Mouse (Mus musculus): Measurements from ENCODE around the gene Pbp2. TPM values are rescaled to one million over a fixed set of nuclear protein-coding genes. Genes with fewer than 3 reads are reported as not detected.

The Pbp2 gene
- not detected in 4 replicates for total RNA-seq (2023)

DNA sequence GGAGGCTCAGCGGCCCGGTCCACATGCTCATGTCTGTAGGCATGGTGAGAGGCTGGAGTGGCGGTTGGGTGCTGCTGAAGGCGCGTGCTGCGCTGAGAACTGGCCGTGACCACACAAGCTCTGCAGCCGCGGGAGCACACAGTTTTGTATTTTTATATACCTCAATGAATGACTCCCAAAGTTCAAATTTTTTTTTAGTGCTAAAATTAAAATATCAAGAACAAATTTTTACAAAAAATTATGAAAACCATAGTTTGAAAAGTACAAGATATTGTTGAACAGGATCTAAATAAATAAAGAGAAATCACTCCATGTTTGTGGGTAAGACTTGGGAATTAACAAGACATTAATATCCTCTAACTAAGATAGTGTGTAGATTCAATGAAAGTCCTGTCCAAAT lies at the start of gene Pbp2:
Gene Pbp2 (minus strand): TSS at position 101 of the 400 bp plus-strand sequence.

Other genes starting within 250 kb of the Pbp2 start
- gene Gprc5a, start 244.8 kb downstream of the Pbp2 start, total RNA-seq (2023): 0.73 to 1.8 TPM (median 1.5 TPM) in 4 replicates
- gene Gprc5d, start 192.1 kb downstream of the Pbp2 start, total RNA-seq (2023): not detected in 4 replicates
- 10.6 to 11.7 TPM (median 10.9 TPM) in 4 replicates for gene Fam234b, start 112.4 kb downstream of the Pbp2 start, total RNA-seq (2023)
- gene Hebp1, start 112.4 kb downstream of the Pbp2 start, total RNA-seq (2023): 10.8 to 18.5 TPM (median 14.6 TPM) in 4 replicates
- gene Gsg1, start 56.1 kb downstream of the Pbp2 start, total RNA-seq (2023): not detected in 4 replicates
- 1.0 to 2.4 TPM (median 1.5 TPM) in 4 replicates for gene Emp1, start 52.1 kb upstream of the Pbp2 start, total RNA-seq (2023)